Mouse (Mus musculus) bone marrow, adult 2 months (tissue): ENCODE data around the gene 1110051M20Rik.

Source experiments
- CTCF ChIP-seq: fragments of 200-500 bp; IDR thresholded peaks from 2 replicates; pipeline ENCODE4 v1.5.1; 2011; ENCODE audit warnings: low read length, control low read depth; ENCODE audit not compliant: control insufficient read depth, insufficient read depth
- POLR2A ChIP-seq: fragments of 200-500 bp; IDR thresholded peaks from 2 replicates; pipeline ENCODE4 v1.6.1; 2011; ENCODE audit warnings: low read depth, mild to moderate bottlenecking, control low read depth, low read length, borderline replicate concordance; ENCODE audit not compliant: control insufficient read depth

DNA sequence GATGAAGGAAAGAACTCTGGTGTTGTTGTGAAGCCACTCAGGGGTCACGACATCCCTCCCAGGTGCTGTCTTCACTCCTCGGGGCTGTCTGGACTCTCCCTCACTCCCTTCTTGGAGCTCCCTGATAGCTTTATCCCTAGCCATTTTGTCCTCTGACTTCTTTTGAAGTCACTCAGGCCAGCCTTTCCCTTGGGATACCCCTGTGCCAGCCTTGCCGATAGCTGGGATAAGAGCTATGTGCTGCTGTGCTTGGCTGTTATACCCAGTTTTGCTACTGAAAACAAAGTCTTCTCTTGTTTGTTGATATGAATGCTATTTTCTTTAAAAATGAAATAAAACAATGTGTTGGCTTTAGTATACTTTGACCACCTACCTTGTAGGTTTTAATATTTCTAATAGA is 90.7 kb downstream of the 1110051M20Rik start:
- no peak for TF ChIP-seq POLR2A
- TF ChIP-seq CTCF: no peak
